Mouse (Mus musculus): Measurements from ENCODE around the gene Ank.

DNA sequence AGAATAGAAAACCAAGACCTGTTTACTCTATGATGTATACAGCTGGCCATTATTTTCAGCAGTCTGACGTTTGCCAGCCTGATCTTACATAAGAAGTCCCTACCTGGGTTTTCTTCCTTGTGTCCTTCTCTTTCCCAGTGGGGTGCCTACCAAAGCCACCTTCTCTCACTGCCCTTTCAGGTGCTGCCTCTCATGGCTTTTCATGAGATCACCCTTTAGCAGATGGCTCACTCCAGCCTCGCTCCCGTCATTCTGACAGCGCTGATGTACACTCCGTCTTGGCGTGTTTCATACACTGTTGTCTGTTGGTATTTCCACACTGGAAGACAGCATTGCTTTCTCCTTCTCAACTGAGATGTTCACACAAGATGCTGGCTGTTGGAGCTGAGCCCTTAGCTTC, 117.1 kb downstream of the Ank start:
- TF ChIP-seq POLR2A (IDR thresholded peaks at IDR 0.05; ENCODE audit: extremely low read depth, insufficient read depth, low read length) (no peak), CTCF (IDR thresholded peaks at IDR 0.05; ENCODE audit: extremely low read depth, insufficient read depth, low read length) (no peak)

Data from cortical plate, adult 2 months (tissue).